Mouse (Mus musculus) midbrain, postnatal 0 days (tissue): ENCODE results near the gene Cd200r4. TPM values are rescaled to one million over a fixed set of nuclear protein-coding genes. Genes with fewer than 3 reads are reported as not detected.
"Not testable (repeated sequence)": the region's sequence is repeated elsewhere in the genome, so short reads cannot be mapped to it uniquely, and the experiment has no call there.

Experiments
- ATAC-seq: fragments of 200-750 bp; cut with Nextera tagmentation; 2 replicates; pipeline ENCODE4 v1.8.0; 2017; ENCODE audit warnings: moderate number of reproducible peaks, mild to moderate bottlenecking, moderate TSS enrichment, moderate library complexity; ENCODE audit not compliant: low FRiP score
- DNase-seq: peaks from one replicate; pipeline ENCODE4 v3.0.0-alpha.2; 2015; ENCODE audit warnings: low spot score
- H3K27ac ChIP-seq: fragments of 300-500 bp; sonication (generic); 2 replicates; pipeline ENCODE4 v1.5.1; 2014; ENCODE audit warnings: low read depth, mild to moderate bottlenecking, low read length, mixed read lengths
- H3K27me3 ChIP-seq: fragments of 300-500 bp; sonication (generic); 2 replicates; pipeline ENCODE4 v1.6.1; 2014; ENCODE audit warnings: low read length, control low read depth, mixed read lengths; ENCODE audit not compliant: insufficient read depth
- H3K36me3 ChIP-seq: fragments of 300-500 bp; sonication (generic); 2 replicates; pipeline ENCODE4 v1.6.1; 2014; ENCODE audit warnings: low read length, control low read depth, mixed read lengths; ENCODE audit not compliant: insufficient read depth
- H3K4me1 ChIP-seq: fragments of 300-500 bp; sonication (generic); 2 replicates; pipeline ENCODE4 v1.6.1; 2014; ENCODE audit warnings: mild to moderate bottlenecking, control low read depth, antibody characterized with exemption, low read length, mixed read lengths; ENCODE audit not compliant: insufficient read depth
- H3K4me2 ChIP-seq: fragments of 300-500 bp; sonication (generic); 2 replicates; pipeline ENCODE4 v1.6.1; 2014; ENCODE audit warnings: low read depth, mild to moderate bottlenecking, low read length, mixed read lengths; ENCODE audit not compliant: poor library complexity, severe bottlenecking
- H3K4me3 ChIP-seq: fragments of 300-500 bp; sonication (generic); 2 replicates; pipeline ENCODE4 v1.5.1; 2014; ENCODE audit warnings: low read depth, mild to moderate bottlenecking, low read length, moderate library complexity
- H3K9ac ChIP-seq: fragments of 300-500 bp; sonication (generic); replicated peaks from 2 replicates; pipeline ENCODE4 v1.6.1; 2014; ENCODE audit warnings: mild to moderate bottlenecking, low read length, moderate library complexity, mixed read lengths; ENCODE audit not compliant: poor library complexity, severe bottlenecking
- H3K9me3 ChIP-seq: fragments of 300-500 bp; sonication (generic); 2 replicates; pipeline ENCODE4 v1.6.1; 2016; ENCODE audit warnings: low read length, control low read depth
- CTCF ChIP-seq: IDR thresholded peaks from 2 replicates; pipeline ENCODE4 v1.5.1; 2016; ENCODE audit warnings: antibody characterized with exemption, mild to moderate bottlenecking
- WGBS: fragments of 180-500 bp; shearing (Covaris S2); extraction: QIAGEN DNeasy Blood & Tissue Kit; methylation state at CpG from one replicate; pipeline ENCODE4 v1.1.7; 2014; 5-methylcytosine and 5-hydroxymethylcytosine counted together
- polyA plus RNA-seq: library from polyadenylated mRNA; unstranded; fragments of >200 nt; fragmentation: Nextera tagmentation; extraction: Ambion mirVana; gene quantifications from 2 replicates; pipeline ENCODE4 v1.2.1, GENCODE M21; 2015
- total RNA-seq: library from RNA; depleted of rRNA; stranded (reverse); fragments of >200 nt; gene quantifications from 2 replicates; pipeline ENCODE4 v1.2.3, GENCODE M21; 2014

Gene Cd200r4
- total and polyA plus RNA-seq, 2 experiments from 2014 or later = 0.09 TPM; not detected in 1

- no peaks in the 10 kb centered on the region for H3K27me3 ChIP-seq
- no peaks in the 10 kb centered on the region for H3K4me1 ChIP-seq
- no peak overlapping the region for H3K27ac ChIP-seq
- no peak overlapping the region for H3K4me3 ChIP-seq
- H3K9ac ChIP-seq = no peak overlapping the region
- 84% methylated on average over 1 of the region's 1 CpGs for WGBS
- no peak for ATAC-seq
- no peaks in the 10 kb centered on the region for H3K36me3 ChIP-seq
- no peak for TF ChIP-seq CTCF
- H3K4me2 ChIP-seq = no peak overlapping the region
- DNase-seq = no peak
- H3K9me3 ChIP-seq = no peaks in the 10 kb centered on the region
Observed at GRCm38 (mm10) chr16:44786934-44787333, 24.6 kb upstream of the Cd200r4 start.

DNA sequence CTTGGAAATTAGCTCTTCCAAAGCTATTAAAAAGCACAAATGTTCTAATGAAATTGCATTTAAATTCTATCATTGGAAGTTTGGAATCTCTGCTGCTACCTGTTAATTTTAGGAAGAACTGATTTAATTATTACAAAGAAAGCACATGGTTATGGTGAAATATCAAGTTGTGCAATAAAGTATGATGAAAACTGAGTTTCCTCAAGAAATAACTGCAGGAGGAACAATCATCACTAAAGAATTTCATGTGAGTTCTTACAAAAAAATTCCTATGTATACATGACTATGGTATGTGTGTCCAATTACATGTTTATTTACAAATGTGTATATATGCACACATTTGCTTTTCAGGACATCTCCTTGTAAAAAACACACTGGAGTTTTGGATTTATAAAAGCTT lies 17.1 kb upstream of the Cd200r4 start:
- TF ChIP-seq CTCF = no peak
- no peak overlapping the region for H3K27ac ChIP-seq
- H3K9me3 ChIP-seq = no peaks in the 10 kb centered on the region
- no peak overlapping the region for H3K9ac ChIP-seq
- no peak for ATAC-seq
- no peaks in the 10 kb centered on the region for H3K36me3 ChIP-seq
- no peak overlapping the region for H3K4me2 ChIP-seq
- no peaks in the 10 kb centered on the region for H3K4me1 ChIP-seq
- H3K4me3 ChIP-seq = no peak overlapping the region
- H3K27me3 ChIP-seq = no peaks in the 10 kb centered on the region
- DNase-seq = no peak

DNA sequence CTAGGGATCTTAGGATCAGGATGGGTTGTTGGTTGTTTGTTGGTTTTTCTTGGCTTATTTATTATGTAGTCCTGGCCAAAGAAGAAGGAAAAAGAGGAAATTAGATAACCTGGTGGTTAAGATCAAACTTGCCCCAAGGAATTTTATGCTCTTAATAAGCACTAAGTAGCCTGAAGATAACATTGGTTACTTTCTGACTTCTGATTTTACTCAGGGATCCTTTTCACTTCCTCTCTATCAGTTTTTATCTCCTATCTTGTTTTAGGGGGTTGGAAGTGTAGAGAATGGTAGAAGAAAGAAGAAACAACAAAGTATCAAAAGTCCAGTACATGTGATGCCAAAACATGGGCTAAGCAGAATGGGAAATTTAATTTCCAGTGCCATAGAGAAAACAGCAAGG lies 5.6 kb upstream of the Cd200r4 start:
- TF ChIP-seq CTCF = no peak
- H3K36me3 ChIP-seq = no peaks in the 10 kb centered on the region
- no peak overlapping the region for H3K9ac ChIP-seq
- no peaks in the 10 kb centered on the region for H3K27me3 ChIP-seq
- H3K4me1 ChIP-seq = no peaks in the 10 kb centered on the region
- ATAC-seq = no peak
- no peaks in the 10 kb centered on the region for H3K9me3 ChIP-seq
- H3K4me2 ChIP-seq = no peak overlapping the region
- no peak for DNase-seq
- H3K27ac ChIP-seq = no peak overlapping the region
- H3K4me3 ChIP-seq = no peak overlapping the region

DNA sequence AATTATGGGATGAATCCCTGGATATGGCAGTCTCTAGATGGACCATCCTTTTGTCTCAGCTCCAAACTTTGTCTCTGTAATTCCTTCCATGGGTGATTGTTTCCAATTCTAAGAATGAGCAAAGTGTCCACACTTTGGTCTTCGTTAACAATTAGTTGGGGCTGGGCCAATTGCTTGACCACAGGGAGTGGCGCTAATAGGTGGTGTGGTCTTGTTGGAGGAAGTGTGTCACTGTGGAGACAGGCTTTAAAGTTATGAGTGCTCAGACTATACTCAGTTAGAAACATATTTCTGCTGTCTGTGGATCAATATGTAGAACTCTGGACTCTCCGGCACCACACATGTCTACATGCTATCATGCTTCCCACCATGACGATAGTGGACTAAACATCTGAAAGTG lies 1.3 kb upstream of the Cd200r4 start:
- not testable (repeated sequence) for H3K4me2 ChIP-seq, H3K4me1 ChIP-seq, H3K4me3 ChIP-seq, DNase-seq, H3K36me3 ChIP-seq, ATAC-seq, H3K9me3 ChIP-seq, H3K27me3 ChIP-seq, H3K9ac ChIP-seq, H3K27ac ChIP-seq
- 95% methylated on average over 4 of the region's 4 CpGs for WGBS

- WGBS = 82% methylated on average over 6 of the region's 6 CpGs
- Histone ChIP-seq H3K4me3 (no peak overlapping the region), H3K27me3 (no peaks in the 10 kb centered on the region), H3K9ac (no peak overlapping the region), H3K4me2 (no peak overlapping the region), H3K9me3 (no peaks in the 10 kb centered on the region), H3K4me1 (no peaks in the 10 kb centered on the region), H3K27ac (no peak overlapping the region), H3K36me3 (no peaks in the 10 kb centered on the region)
- DNase-seq = no peak
- no peak for TF ChIP-seq CTCF
- no peak for ATAC-seq
Observed at GRCm38 (mm10) chr16:44812468-44813065, 1.0 kb downstream of the Cd200r4 start.

DNA sequence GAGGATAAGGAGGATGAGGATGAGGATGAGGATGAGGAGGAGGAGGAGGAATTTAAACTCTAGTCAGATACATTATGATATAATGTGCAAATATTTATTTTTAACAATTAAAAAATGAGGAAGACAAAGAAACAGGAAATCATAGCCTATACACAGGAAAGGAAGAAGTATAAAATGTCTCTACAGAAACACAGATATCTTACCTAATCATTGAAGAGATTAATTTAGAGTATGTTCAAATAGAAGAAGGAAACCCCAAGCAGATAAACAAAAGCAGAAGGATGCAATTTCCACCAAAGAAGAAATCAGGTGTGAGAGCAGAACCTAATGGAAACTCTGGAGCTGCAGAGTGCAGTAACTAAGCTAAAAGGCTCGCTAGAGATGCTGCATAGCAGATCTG lies 6.5 kb downstream of the Cd200r4 start:
- Histone ChIP-seq H3K27me3 (no peaks in the 10 kb centered on the region), H3K4me1 (no peaks in the 10 kb centered on the region), H3K9me3 (no peaks in the 10 kb centered on the region), H3K9ac (no peak overlapping the region), H3K36me3 (no peaks in the 10 kb centered on the region), H3K4me2 (no peak overlapping the region), H3K27ac (no peak overlapping the region), H3K4me3 (no peak overlapping the region)
- TF ChIP-seq CTCF = no peak
- DNase-seq (no peak), ATAC-seq (no peak)
- WGBS = 49% methylated on average over 1 of the region's 1 CpGs
